ENCODE assay signal across 35 mouse cellular contexts in genomic region chrX:137265956-137266355, GRCm38 (mm10).
"Had no signal": no experiment of that assay in that cellular context is flagged by ENCODE, and none has a peak within 500 bp of the region (broad histone marks: within the 10 kb centered on the region; RNA-seq: fewer than 3 reads in every experiment).

No protein-coding gene starts in this region.

- H3K4me2 ChIP-seq: heart, embryonic 11.5 days; heart, embryonic 12.5 days; heart, embryonic 13.5 days; heart, embryonic 15.5 days; hindbrain, embryonic 12.5 days; hindbrain, embryonic 13.5 days; hindbrain, embryonic 14.5 days; hindbrain, embryonic 15.5 days; intestine, embryonic 15.5 days; kidney, embryonic 15.5 days had no signal

- H3K27ac ChIP-seq: heart, embryonic 13.5 days; heart, embryonic 15.5 days; hindbrain, embryonic 10.5 days; hindbrain, embryonic 12.5 days; hindbrain, embryonic 13.5 days; hindbrain, embryonic 14.5 days; hindbrain, embryonic 15.5 days; hindbrain, postnatal 0 days; intestine, embryonic 15.5 days; kidney, embryonic 15.5 days; kidney, postnatal 0 days; layer of hippocampus, adult 2 months; left cerebral cortex, adult 2 months had no signal

- H3K9me3 ChIP-seq: heart, embryonic 12.5 days; heart, embryonic 13.5 days; heart, embryonic 15.5 days; hindbrain, embryonic 10.5 days; hindbrain, embryonic 12.5 days; hindbrain, embryonic 13.5 days; hindbrain, embryonic 15.5 days; intestine, embryonic 15.5 days; kidney, embryonic 15.5 days had no signal

- ATAC-seq: hindbrain, embryonic 16.5 days; hindbrain, postnatal 0 days; inflammation-experienced regulatory T-cells, adult 6 months; intestine, embryonic 15.5 days; intestine, embryonic 16.5 days; intestine, postnatal 0 days had no signal

- DNase-seq: heart, postnatal 10 days; heart, postnatal 14 days; heart, postnatal 36 days; heart, postnatal 4 days; kidney, adult 11 months; kidney, adult 18-20 months; kidney, adult 2 months; kidney, adult 8-10 months; kidney, adult 9 months; kidney, postnatal 10 days; kidney, postnatal 14 days; kidney, postnatal 25 days; kidney, postnatal 36 days; kidney, postnatal 4 days; layer of hippocampus, adult 9-11 months; layer of hippocampus, postnatal 36 days had no signal

- H3K9ac ChIP-seq: heart, embryonic 12.5 days; heart, embryonic 13.5 days; heart, embryonic 15.5 days; hindbrain, embryonic 12.5 days; hindbrain, embryonic 13.5 days; hindbrain, embryonic 14.5 days; hindbrain, embryonic 15.5 days; intestine, embryonic 15.5 days; kidney, embryonic 15.5 days had no signal

- H3K4me1 ChIP-seq: heart, embryonic 12.5 days; heart, embryonic 13.5 days; heart, embryonic 15.5 days; hindbrain, embryonic 10.5 days; hindbrain, embryonic 12.5 days; hindbrain, embryonic 13.5 days; hindbrain, embryonic 15.5 days; intestine, embryonic 15.5 days; kidney, embryonic 15.5 days had no signal

- H3K27me3 ChIP-seq: heart, embryonic 12.5 days; heart, embryonic 13.5 days; heart, embryonic 15.5 days; hindbrain, embryonic 12.5 days; hindbrain, embryonic 13.5 days; hindbrain, embryonic 15.5 days; intestine, embryonic 15.5 days had no signal

- H3K36me3 ChIP-seq: heart, embryonic 12.5 days; heart, embryonic 13.5 days; heart, embryonic 15.5 days; hindbrain, embryonic 10.5 days; hindbrain, embryonic 12.5 days; hindbrain, embryonic 13.5 days; hindbrain, embryonic 15.5 days; intestine, embryonic 15.5 days; kidney, embryonic 15.5 days had no signal

- H3K4me3 ChIP-seq: heart, embryonic 12.5 days; heart, embryonic 13.5 days; heart, embryonic 15.5 days; hindbrain, embryonic 10.5 days; hindbrain, embryonic 12.5 days; hindbrain, embryonic 13.5 days; hindbrain, embryonic 15.5 days; intestine, embryonic 15.5 days; kidney, embryonic 15.5 days; layer of hippocampus, adult 2 months; left cerebral cortex, adult 2 months had no signal
